Mouse (Mus musculus) heart, embryonic 15.5 days (tissue): ENCODE measurements around the gene Upk1a. TPM values are rescaled to one million over a fixed set of nuclear protein-coding genes. Genes with fewer than 3 reads are reported as not detected.

Source experiments
- ATAC-seq: fragments of 200-750 bp; cut with Nextera tagmentation; replicated peaks from 2 replicates; pipeline ENCODE4 v1.8.0; 2017; ENCODE audit warnings: low read depth, moderate TSS enrichment; ENCODE audit not compliant: insufficient number of reproducible peaks, insufficient read depth, low FRiP score
- H3K27ac ChIP-seq: fragments of 300-500 bp; sonication (generic); 2 replicates; pipeline ENCODE4 v1.5.1; 2015; ENCODE audit warnings: mild to moderate bottlenecking, inconsistent platforms
- H3K27me3 ChIP-seq: fragments of 300-500 bp; sonication (generic); 2 replicates; pipeline ENCODE4 v1.6.1; 2015; ENCODE audit warnings: inconsistent platforms
- H3K36me3 ChIP-seq: fragments of 300-500 bp; sonication (generic); 2 replicates; pipeline ENCODE4 v1.6.1; 2015; ENCODE audit warnings: mild to moderate bottlenecking, inconsistent platforms
- H3K4me1 ChIP-seq: fragments of 300-500 bp; sonication (generic); replicated peaks from 2 replicates; pipeline ENCODE4 v1.6.1; 2015; ENCODE audit warnings: inconsistent platforms
- H3K4me2 ChIP-seq: fragments of 300-500 bp; sonication (generic); 2 replicates; pipeline ENCODE4 v1.6.1; 2015; ENCODE audit warnings: inconsistent platforms, mild to moderate bottlenecking, moderate library complexity
- H3K4me3 ChIP-seq: fragments of 300-500 bp; sonication (generic); 2 replicates; pipeline ENCODE4 v1.5.1; 2015; ENCODE audit warnings: mild to moderate bottlenecking, inconsistent platforms
- H3K9ac ChIP-seq: fragments of 300-500 bp; sonication (generic); 2 replicates; pipeline ENCODE4 v1.6.1; 2015; ENCODE audit warnings: mild to moderate bottlenecking, inconsistent platforms
- H3K9me3 ChIP-seq: fragments of 300-500 bp; sonication (generic); replicated peaks from 2 replicates; pipeline ENCODE4 v1.6.1; 2016; ENCODE audit warnings: inconsistent platforms
- WGBS: fragments of 180-500 bp; shearing (Covaris S2); methylation state at CpG from one replicate; pipeline ENCODE4 v1.1.7; 2015; ENCODE audit warnings: mixed read lengths; 5-methylcytosine and 5-hydroxymethylcytosine counted together
- polyA plus RNA-seq: library from polyadenylated mRNA; unstranded; fragments of >200 nt; fragmentation: Nextera tagmentation; extraction: Ambion mirVana; gene quantifications from 2 replicates; pipeline ENCODE4 v1.2.1, GENCODE M21; 2015

Upk1a gene
- polyA plus RNA-seq, 1 experiment from 2014 or later = 0.43 TPM

DNA sequence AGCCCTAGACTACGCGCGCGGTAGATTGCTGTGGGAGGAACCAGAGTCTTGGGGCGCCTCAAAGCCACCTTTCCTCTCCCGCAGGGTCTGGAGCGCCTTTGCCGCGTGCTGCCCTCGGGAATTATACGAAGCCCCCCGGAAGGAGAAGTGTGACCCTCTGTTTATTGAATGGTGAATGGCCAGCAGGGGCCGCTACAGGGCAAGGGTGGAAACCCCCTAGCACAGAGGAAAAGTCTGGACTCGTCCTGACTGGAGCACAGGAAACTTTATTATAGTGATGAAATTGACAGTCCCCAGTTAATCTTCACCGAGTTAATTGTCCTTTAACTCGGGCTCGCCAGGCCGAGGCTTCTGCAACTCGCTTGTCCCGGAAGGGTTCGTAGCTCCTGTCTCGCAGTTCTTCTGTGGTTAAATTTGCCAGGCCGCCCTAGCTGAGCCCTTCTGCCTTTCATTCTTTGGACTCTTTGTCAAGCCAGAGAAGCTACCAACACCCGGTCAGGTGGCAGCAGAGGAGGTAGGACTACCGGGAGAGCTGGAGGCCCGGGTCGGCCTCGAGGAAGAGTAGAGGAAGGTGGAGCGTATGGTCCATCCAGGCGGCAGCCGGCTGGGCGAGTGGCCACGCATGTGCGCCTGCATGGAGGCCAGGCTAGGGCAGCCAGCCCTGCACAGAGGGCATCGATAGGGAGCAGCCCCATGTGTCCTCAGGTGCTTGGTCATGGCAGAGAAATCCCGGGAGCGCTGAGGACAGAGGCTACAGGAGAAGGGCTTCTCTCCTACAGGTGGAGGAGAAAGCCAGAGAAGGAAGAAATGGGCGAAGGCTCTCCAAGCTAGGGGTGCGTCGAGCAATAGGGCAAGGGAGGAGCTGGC, 23.0 kb downstream of the Upk1a start:
- peak; percentile 62 for ATAC-seq
- Histone ChIP-seq H3K36me3 (peaks cover 11% of the 10 kb centered on the region), H3K4me1 (peaks cover 22% of the 10 kb centered on the region), H3K4me3 (peak overlapping the region; percentile 99), H3K9me3 (no peaks in the 10 kb centered on the region), H3K9ac (peak overlapping the region; percentile 99), H3K27ac (peak overlapping the region; percentile 95), H3K4me2 (peak overlapping the region; percentile 87), H3K27me3 (0 out of 2 replicates have a peak, but pooled peaks cover 2% of the 10 kb centered on the region)
- 27% methylated on average over 40 of the region's 40 CpGs for WGBS

DNA sequence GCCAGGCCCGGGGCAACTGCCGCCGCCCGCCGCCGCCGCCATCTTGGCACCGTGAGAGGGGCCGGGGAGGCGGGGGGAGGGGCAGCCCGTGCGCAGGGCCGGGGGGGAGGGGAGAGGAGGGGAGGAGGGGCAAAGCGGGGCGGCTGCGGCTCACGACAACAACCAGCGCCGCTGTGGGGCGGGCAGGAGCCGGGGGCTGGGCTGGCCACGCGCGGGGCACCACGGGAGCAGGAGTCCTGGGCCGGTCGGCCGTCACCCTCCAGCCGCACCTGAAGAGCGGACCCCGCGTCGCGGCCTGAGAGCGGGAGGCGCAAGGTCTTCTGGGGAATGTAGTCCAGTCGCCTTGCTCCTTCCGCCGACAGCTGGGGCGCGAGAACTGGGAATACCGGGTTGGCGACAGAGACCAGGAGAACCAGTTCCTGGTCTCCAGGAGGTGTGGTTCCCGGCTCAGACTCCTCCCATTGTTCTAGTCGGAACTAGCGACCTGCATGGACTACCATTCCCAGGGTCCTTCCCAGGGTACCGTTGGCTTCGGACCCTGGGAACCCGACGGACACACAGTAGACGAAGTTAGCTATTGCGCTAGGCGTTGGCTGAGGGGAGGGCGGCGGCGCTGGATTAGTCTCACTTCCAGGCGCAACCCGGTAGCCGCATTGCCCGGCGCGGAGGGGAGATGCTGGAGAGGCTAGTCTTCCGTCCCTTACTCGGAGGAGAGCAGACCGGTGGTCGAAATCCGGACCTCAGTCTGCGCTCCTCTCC, 23.8 kb downstream of the Upk1a start, which contains the start of gene Kmt2b:
Gene Kmt2b, minus strand, starts transcription at position 51 of the 759 bp plus-strand sequence.
- peak within 1 kb of the TSS; percentile 99 for H3K4me3 ChIP-seq
- peak; percentile 95 for ATAC-seq
- H3K4me2 ChIP-seq = peak within 1 kb of the TSS; percentile 87
- no peaks in the 10 kb centered on the region for H3K9me3 ChIP-seq
- H3K4me1 ChIP-seq = peaks cover 22% of the 10 kb centered on the region
- peaks cover 19% of the 10 kb centered on the region for H3K36me3 ChIP-seq
- under 1% methylated on average over 54 of the region's 68 CpGs for WGBS
- H3K27me3 ChIP-seq = no peaks in the 10 kb centered on the region
- peak within 1 kb of the TSS; percentile 99 for H3K9ac ChIP-seq
- peak within 1 kb of the TSS; percentile 95 for H3K27ac ChIP-seq

DNA sequence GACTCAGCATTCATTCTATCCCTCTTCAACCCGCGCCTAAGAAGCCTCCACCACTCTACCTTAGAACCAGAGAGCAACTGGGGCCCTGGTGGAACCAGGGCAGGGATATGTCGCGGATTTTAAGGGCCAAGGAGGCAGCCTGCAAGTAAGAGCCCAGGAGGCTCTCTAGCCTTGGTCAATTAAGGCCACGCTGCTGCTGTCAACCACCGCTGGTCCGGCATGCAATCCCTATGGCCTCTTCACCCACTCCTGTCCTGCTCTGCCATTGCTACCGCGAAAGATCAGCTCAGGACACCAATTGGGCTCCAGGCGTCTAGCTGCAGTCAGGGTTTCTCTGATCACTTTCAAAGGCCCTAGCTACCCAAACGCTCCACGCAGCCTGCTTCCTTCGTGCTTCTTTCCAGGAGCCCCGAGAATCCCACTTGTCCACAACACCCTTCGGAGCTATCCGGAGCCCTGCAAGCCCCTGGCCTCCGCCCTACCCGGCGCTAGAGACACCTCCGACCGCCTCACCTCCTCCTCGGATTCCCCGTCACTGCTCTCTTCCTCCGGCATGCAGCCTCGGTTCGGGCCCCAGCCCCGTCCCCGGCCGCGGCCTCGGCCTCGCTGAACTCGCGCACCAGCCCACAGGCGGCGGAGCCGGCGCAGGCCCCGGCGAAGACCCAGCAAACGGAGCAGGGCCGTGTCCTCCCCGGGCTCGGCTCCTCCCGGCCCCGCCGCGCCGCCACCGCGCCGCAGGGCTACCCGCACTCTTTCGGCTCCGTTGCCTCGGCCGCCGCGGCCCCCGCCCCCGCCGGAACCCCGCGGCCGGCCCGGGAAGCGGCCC, 24.6 kb downstream of the Upk1a start:
- Histone ChIP-seq H3K9ac (peak overlapping the region; percentile 99), H3K4me3 (peak overlapping the region; percentile 99), H3K4me1 (peaks cover 22% of the 10 kb centered on the region), H3K4me2 (peak overlapping the region; percentile 87), H3K9me3 (no peaks in the 10 kb centered on the region), H3K36me3 (peaks cover 27% of the 10 kb centered on the region), H3K27me3 (no peaks in the 10 kb centered on the region), H3K27ac (peak overlapping the region; percentile 95)
- under 1% methylated on average over 67 of the region's 67 CpGs for WGBS
- peak; percentile 10 for ATAC-seq

DNA sequence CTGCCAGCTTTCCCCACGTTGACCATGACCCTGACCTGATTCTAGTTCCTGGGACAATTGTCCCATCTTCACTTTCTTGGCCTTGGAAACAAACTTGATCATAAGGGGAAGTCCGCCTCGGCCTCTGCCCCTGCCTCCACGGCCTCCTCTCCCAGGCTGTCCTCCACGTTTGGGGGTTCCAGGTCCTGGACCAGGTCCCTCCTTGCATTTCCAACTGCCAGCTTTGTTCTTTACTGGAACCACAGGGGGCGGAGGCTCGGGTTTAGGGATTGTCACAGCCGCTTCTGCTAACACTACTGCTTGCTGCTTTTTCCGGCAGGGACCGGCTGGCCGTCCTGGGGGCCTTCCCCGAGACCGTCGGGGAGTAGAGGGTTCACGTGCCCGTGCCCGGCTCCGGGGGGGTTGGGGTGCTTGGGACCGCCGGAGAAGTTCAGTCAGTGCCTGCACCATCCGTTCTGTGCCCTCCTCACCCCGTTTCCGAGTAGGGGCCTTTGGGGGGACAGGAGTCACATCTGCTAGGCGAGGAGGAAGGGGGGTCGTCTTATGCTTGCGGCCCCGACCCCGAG, 26.1 kb downstream of the Upk1a start:
- no peak overlapping the region for H3K9ac ChIP-seq
- H3K9me3 ChIP-seq = no peaks in the 10 kb centered on the region
- no peak overlapping the region for H3K4me2 ChIP-seq
- peaks cover 22% of the 10 kb centered on the region for H3K4me1 ChIP-seq
- H3K36me3 ChIP-seq = peaks cover 42% of the 10 kb centered on the region
- WGBS = 90% methylated on average over 28 of the region's 28 CpGs
- no peak for ATAC-seq
- H3K4me3 ChIP-seq = peak overlapping the region; percentile 99; the same call in 1 of the 2 replicates
- H3K27me3 ChIP-seq = no peaks in the 10 kb centered on the region
- H3K27ac ChIP-seq = no peak overlapping the region

DNA sequence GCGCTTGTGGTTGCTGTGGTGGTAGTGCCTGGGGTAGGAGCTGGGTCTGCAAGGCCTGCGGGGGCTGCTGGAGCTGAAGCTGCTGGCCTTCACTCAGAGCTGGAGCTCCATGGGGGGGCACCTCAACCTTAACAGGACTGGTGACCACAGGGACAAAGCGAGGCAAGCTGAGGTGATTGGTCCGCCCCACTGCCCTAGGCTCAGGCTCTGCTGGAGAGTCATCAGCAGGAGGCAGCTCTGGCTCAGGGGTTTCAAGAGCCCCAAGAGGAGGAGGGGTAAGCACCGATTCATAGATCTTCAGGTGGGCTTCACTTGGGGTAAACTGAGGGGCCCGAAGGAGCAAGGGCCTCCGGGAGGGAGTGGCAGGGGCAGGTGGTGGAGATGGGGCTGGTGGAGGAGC, 27.5 kb downstream of the Upk1a start:
- H3K36me3 ChIP-seq = peaks cover 54% of the 10 kb centered on the region
- 92% methylated on average over 7 of the region's 7 CpGs for WGBS
- ATAC-seq = no peak

DNA sequence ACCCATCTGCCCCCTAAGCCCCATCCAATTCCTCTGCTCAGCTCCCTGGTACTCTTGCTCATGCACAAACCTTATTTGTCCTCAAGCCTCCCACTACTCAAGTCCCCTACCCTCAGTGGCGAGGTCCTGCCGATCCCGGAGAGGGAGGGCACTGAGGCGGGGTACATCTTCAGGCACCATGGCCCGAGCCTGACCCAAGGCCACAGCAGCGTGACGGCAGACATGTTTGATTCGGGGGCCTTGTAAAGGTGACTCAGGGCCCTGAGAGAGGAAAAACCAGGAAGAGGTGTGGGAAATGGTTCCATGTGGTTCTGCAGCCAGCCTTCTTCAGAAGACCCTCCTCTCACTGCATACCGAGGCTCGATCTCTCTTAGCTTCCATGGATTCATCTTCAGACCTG, 28.3 kb downstream of the Upk1a start:
- H3K4me3 ChIP-seq = no peak overlapping the region
- ATAC-seq = no peak

More for the DNA sequence above, 27.5 kb downstream of the Upk1a start:
- Histone ChIP-seq H3K4me3 (no peak overlapping the region), H3K9ac (no peak overlapping the region), H3K27me3 (no peaks in the 10 kb centered on the region), H3K27ac (no peak overlapping the region), H3K4me2 (no peak overlapping the region), H3K4me1 (peaks cover 22% of the 10 kb centered on the region), H3K9me3 (no peaks in the 10 kb centered on the region)

DNA sequence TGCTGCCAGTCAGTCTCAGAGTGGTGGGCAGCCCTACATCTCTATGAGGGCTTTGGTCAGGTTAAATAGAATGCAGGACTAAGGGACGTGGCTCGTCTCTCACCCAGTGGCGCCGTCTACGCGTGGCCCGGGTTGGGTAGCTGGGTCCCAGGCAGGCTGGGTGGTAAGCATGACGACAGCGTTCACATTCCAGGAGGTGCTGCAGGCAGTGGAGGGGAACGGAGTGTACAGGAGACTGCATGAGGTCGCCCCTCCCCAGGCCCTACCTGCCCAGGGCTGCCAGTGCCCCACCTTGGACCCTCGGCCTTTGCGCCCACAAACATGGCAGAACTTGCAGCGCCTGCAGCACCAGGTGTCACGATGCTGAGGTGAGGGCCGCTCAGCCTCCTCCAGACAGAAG, 31.1 kb downstream of the Upk1a start:
- no peaks in the 10 kb centered on the region for H3K9me3 ChIP-seq
- no peak overlapping the region for H3K27ac ChIP-seq
- peaks cover 2% of the 10 kb centered on the region; the same call in 1 of the 2 replicates for H3K4me1 ChIP-seq
- no peak for ATAC-seq
- no peaks in the 10 kb centered on the region for H3K27me3 ChIP-seq
- no peak overlapping the region for H3K4me3 ChIP-seq
- H3K36me3 ChIP-seq = peaks cover 91% of the 10 kb centered on the region
- no peak overlapping the region for H3K9ac ChIP-seq
- H3K4me2 ChIP-seq = no peak overlapping the region
- 94% methylated on average over 16 of the region's 16 CpGs for WGBS

More for the DNA sequence above, 28.3 kb downstream of the Upk1a start:
- WGBS = 92% methylated on average over 10 of the region's 10 CpGs
- Histone ChIP-seq H3K4me2 (no peak overlapping the region), H3K27me3 (no peaks in the 10 kb centered on the region), H3K36me3 (peaks cover 63% of the 10 kb centered on the region), H3K4me1 (peaks cover 16% of the 10 kb centered on the region), H3K9me3 (no peaks in the 10 kb centered on the region), H3K27ac (no peak overlapping the region), H3K9ac (no peak overlapping the region)

DNA sequence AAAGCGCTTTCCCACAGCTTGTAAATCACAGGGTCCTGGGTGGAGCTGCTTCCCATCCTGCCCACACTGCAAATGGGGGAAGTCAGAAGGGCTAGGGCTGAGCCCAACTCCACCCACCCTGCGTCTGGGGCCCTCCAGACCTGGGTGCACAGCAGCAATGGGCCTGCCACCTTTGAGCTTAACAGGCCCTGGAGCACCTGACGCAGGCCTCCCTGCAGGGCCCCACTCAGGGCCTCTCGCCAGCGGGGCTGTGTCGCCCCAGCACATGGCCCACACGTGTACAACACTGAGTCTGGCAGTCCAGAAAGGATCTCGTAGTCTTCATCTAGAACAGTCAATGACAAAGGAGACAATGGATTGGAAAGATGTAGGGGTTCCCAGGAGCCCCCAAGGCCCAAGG, 32.7 kb downstream of the Upk1a start:
- Histone ChIP-seq H3K4me1 (no peaks in the 10 kb centered on the region), H3K9me3 (no peaks in the 10 kb centered on the region), H3K27me3 (no peaks in the 10 kb centered on the region), H3K27ac (no peak overlapping the region), H3K4me3 (no peak overlapping the region), H3K4me2 (no peak overlapping the region), H3K36me3 (peaks cover 98% of the 10 kb centered on the region), H3K9ac (no peak overlapping the region)
- no peak for ATAC-seq
- WGBS = 91% methylated on average over 8 of the region's 8 CpGs

DNA sequence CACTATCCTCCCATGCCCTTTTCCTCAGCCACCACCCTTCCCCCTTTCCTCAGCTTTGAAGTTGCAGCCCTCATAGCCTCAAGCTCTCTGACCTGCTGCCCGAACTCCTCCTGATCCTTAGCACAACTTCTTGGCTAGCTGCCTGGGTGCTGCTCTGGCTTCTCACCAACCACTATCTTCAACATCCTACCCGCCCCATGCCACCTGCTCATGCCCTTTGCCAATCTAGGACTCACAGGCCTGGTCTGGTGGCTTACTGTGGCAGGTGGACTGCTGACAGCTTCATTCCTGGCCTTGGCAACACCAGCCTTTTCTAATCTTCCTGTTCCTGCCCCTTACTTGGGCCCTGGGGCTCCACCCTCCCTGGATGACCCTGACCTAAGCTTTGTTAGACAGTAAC, 39.7 kb downstream of the Upk1a start:
- Histone ChIP-seq H3K36me3 (peaks cover 89% of the 10 kb centered on the region), H3K4me2 (no peak overlapping the region), H3K9ac (no peak overlapping the region), H3K27ac (peak overlapping the region; percentile 36; the same call in 1 of the 2 replicates), H3K4me1 (peaks cover 7% of the 10 kb centered on the region; the same call in 1 of the 2 replicates), H3K4me3 (no peak overlapping the region), H3K9me3 (no peaks in the 10 kb centered on the region), H3K27me3 (no peaks in the 10 kb centered on the region)
- 32% methylated on average over 2 of the region's 2 CpGs for WGBS
- ATAC-seq = no peak

DNA sequence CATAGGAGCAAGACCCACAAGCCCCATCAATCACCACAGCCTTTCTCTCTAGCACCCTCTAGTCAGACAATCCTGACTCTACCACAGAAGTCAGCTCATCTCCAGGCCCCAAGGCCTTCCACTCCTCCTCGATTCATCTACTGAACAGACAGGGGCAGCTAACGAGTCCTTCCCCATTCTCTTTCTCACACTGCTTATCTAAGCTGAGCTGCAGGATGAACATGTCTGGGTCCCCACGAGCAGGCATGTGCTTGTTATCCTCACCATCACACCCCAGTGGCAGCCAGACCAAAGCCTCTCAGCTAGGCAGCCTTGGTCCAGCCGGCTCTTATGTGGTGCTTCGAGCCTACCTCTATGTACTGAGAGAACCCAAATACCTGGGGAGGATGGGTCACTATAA, 40.3 kb downstream of the Upk1a start:
- Histone ChIP-seq H3K4me3 (no peak overlapping the region), H3K27me3 (no peaks in the 10 kb centered on the region), H3K36me3 (peaks cover 86% of the 10 kb centered on the region), H3K27ac (peak overlapping the region; percentile 14; the same call in 1 of the 2 replicates), H3K4me1 (peaks cover 7% of the 10 kb centered on the region; the same call in 1 of the 2 replicates), H3K9ac (no peak overlapping the region), H3K4me2 (no peak overlapping the region), H3K9me3 (no peaks in the 10 kb centered on the region)
- 72% methylated on average over 5 of the region's 5 CpGs for WGBS
- ATAC-seq = no peak
